Mouse (Mus musculus): ENCODE data around the gene Rps8. TPM values are rescaled to one million over a fixed set of nuclear protein-coding genes. Genes with fewer than 3 reads are reported as not detected.

Gene Rps8
- total and polyA plus RNA-seq, 3 experiments: 1,480 to 5,379 (median 2,191) TPM

- dilution Hi-C loops (cut with MboI; ENCODE audit: extremely low pct_ligation_motif_present, extremely low pct_unique_long_range_greater_than_20kb, low sequenced_read_pairs) (no loop called here), in situ Hi-C loops (cut with MboI; ENCODE audit: low pct_ligation_motif_present, low pct_unique_long_range_greater_than_20kb, low sequenced_read_pairs) (no loop called here)
- no peak for TF ChIP-seq USF2 (conservative IDR thresholded peaks at IDR 0.05; ENCODE audit: low read depth, low read length)
- no peak for TF ChIP-seq MAX (IDR thresholded peaks at IDR 0.05; ENCODE audit: low read length)
- no peak for TF ChIP-seq POLR2A (IDR thresholded peaks at IDR 0.05; ENCODE audit: low read depth, low read length)
- TF ChIP-seq RAD21 (IDR thresholded peaks at IDR 0.05; ENCODE audit: low read depth, low read length): no peak
- TF ChIP-seq E2F4 (IDR thresholded peaks at IDR 0.05; ENCODE audit: insufficient replicate concordance, low read depth, low read length): no peak
- H3K4me3 ChIP-seq (replicated peaks in 1 of 3; ENCODE audit: low read depth in 2 of 3, low read length in 2 of 3, poor library complexity in 1 of 3): no peak overlapping the region
- peaks cover 21 to 27% of the 10 kb centered on the region in 2 experiments for H3K36me3 ChIP-seq (replicated peaks in 1 of 2; ENCODE audit: control insufficient read depth in 1 of 2, insufficient read depth in 1 of 2, low read length in 1 of 2)
- H3K4me1 ChIP-seq (ENCODE audit: control insufficient read depth in 1 of 2, insufficient read depth in 2 of 2): 0 out of 4 replicates have a peak, but pooled peaks cover 0 to 2% of the 10 kb centered on the region in 2 experiments
- H3K27ac ChIP-seq (ENCODE audit: insufficient read depth, low read depth): no peak overlapping the region
- H3K79me2 ChIP-seq (replicated peaks; ENCODE audit: control insufficient read depth, extremely low read depth, insufficient read depth, poor library complexity, severe bottlenecking): no peaks in the 10 kb centered on the region
- no peak overlapping the region for H3K9ac ChIP-seq (ENCODE audit: insufficient read depth, low read depth)
- H3K9me3 ChIP-seq (replicated peaks; ENCODE audit: low read length): no peaks in the 10 kb centered on the region
- no peak for DNase-seq (ENCODE audit: extremely low read depth)
- H3K4me2 ChIP-seq (ENCODE audit: insufficient read depth, low read depth, poor library complexity, severe bottlenecking): no peak overlapping the region
- H3K27me3 ChIP-seq (replicated peaks): no peaks in the 10 kb centered on the region
These were observed 10.8 kb downstream of the Rps8 start for GRCm38 (mm10) chr4:117145248-117145647.

GRCm38 (mm10) chr4:117143023-117143422 lies 13.0 kb downstream of the Rps8 start:
- DNase-seq (ENCODE audit: extremely low read depth): no peak
- Histone ChIP-seq H3K9me3 (replicated peaks; ENCODE audit: low read length) (no peaks in the 10 kb centered on the region), H3K36me3 (replicated peaks in 1 of 2; ENCODE audit: control insufficient read depth in 1 of 2, insufficient read depth in 1 of 2, low read length in 1 of 2) (peaks cover 0 to 7% of the 10 kb centered on the region in 2 experiments), H3K27me3 (replicated peaks) (no peaks in the 10 kb centered on the region), H3K4me2 (ENCODE audit: insufficient read depth, low read depth, poor library complexity, severe bottlenecking) (no peak overlapping the region), H3K27ac (ENCODE audit: insufficient read depth, low read depth) (no peak overlapping the region), H3K4me1 (ENCODE audit: control insufficient read depth in 1 of 2, insufficient read depth in 2 of 2) (peaks cover 4 to 15% of the 10 kb centered on the region in 2 experiments; a peak in 3 of 4 replicates), H3K9ac (ENCODE audit: insufficient read depth, low read depth) (no peak overlapping the region), H3K79me2 (replicated peaks; ENCODE audit: control insufficient read depth, extremely low read depth, insufficient read depth, poor library complexity, severe bottlenecking) (no peaks in the 10 kb centered on the region), H3K4me3 (replicated peaks in 1 of 3; ENCODE audit: low read depth in 2 of 3, low read length in 2 of 3, poor library complexity in 1 of 3) (no peak overlapping the region)
- TF ChIP-seq ZKSCAN1 (IDR thresholded peaks at IDR 0.05; ENCODE audit: borderline replicate concordance, low read depth, low read length) (no peak), E2F4 (IDR thresholded peaks at IDR 0.05; ENCODE audit: insufficient replicate concordance, low read depth, low read length) (no peak), JUN (IDR thresholded peaks at IDR 0.05; ENCODE audit: insufficient read depth, low read depth, low read length) (no peak), TBP (conservative IDR thresholded peaks at IDR 0.05; ENCODE audit: low read depth, low read length) (no peak), RCOR1 (conservative IDR thresholded peaks at IDR 0.05; ENCODE audit: low read depth, low read length) (no peak), ELF1 (IDR thresholded peaks at IDR 0.05; ENCODE audit: low read depth, low read length) (no peak), MAX (IDR thresholded peaks at IDR 0.05; ENCODE audit: low read length) (no peak), ZMIZ1 (IDR thresholded peaks at IDR 0.05; ENCODE audit: low read depth, low read length) (no peak), ZC3H11A (IDR thresholded peaks at IDR 0.05; ENCODE audit: low read depth, low read length) (no peak), CHD2 (IDR thresholded peaks at IDR 0.05; ENCODE audit: low read length) (no peak), POLR2A (IDR thresholded peaks at IDR 0.05; ENCODE audit: low read depth, low read length) (no peak), SIN3A (IDR thresholded peaks at IDR 0.05; ENCODE audit: low read length) (no peak), RAD21 (IDR thresholded peaks at IDR 0.05; ENCODE audit: low read depth, low read length) (no peak), USF1 (IDR thresholded peaks at IDR 0.05; ENCODE audit: low read depth, low read length) (no peak), GABPA (IDR thresholded peaks at IDR 0.05; ENCODE audit: insufficient replicate concordance, low read depth, low read length) (no peak), MEF2A (IDR thresholded peaks at IDR 0.05; ENCODE audit: borderline replicate concordance, low read depth, low read length) (no peak)
- in situ Hi-C loops (cut with MboI; ENCODE audit: low pct_ligation_motif_present, low pct_unique_long_range_greater_than_20kb, low sequenced_read_pairs): no loop called here
- dilution Hi-C loops (cut with MboI; ENCODE audit: extremely low pct_ligation_motif_present, extremely low pct_unique_long_range_greater_than_20kb, low sequenced_read_pairs): no loop called here
